Mouse (Mus musculus): ENCODE measurements around the gene Rpl9. TPM values are rescaled to one million over a fixed set of nuclear protein-coding genes. Genes with fewer than 3 reads are reported as not detected.

Rpl9 gene
- polyA plus RNA-seq, 1 experiment from 2014 or later = 1,015 TPM

- Histone ChIP-seq H3K4me2 (ENCODE audit: low read depth, low read length) (no peak overlapping the region), H3K4me1 (ENCODE audit: control insufficient read depth, insufficient read depth, low read length) (peaks cover 9% of the 10 kb centered on the region; the same call in 1 of the 2 replicates), H3K27me3 (replicated peaks; ENCODE audit: control insufficient read depth, insufficient read depth, low read length) (no peaks in the 10 kb centered on the region), H3K27ac (ENCODE audit: low read length) (peak overlapping the region; percentile 66), H3K4me3 (ENCODE audit: low read length) (no peak overlapping the region), H3K36me3 (ENCODE audit: control insufficient read depth, insufficient read depth, low read length) (0 out of 2 replicates have a peak, but pooled peaks cover 1% of the 10 kb centered on the region), H3K9me3 (ENCODE audit: control insufficient read depth, low read length) (no peaks in the 10 kb centered on the region), H3K9ac (ENCODE audit: low read depth, low read length) (no peak overlapping the region)
- WGBS = 66% methylated on average over 6 of the region's 6 CpGs
- ATAC-seq = peak; percentile 85
Observed at GRCm38 (mm10) chr5:65424215-65424614, 33.0 kb upstream of the Rpl9 start.

GRCm38 (mm10) chr5:65422803-65423202 is 31.6 kb upstream of the Rpl9 start:
- 89% methylated on average over 8 of the region's 8 CpGs for WGBS

GRCm38 (mm10) chr5:65420822-65421221 is 29.6 kb upstream of the Rpl9 start:
- H3K27me3 ChIP-seq (replicated peaks; ENCODE audit: control insufficient read depth, insufficient read depth, low read length) = no peaks in the 10 kb centered on the region
- 0 out of 2 replicates have a peak, but pooled peaks cover 7% of the 10 kb centered on the region for H3K36me3 ChIP-seq (ENCODE audit: control insufficient read depth, insufficient read depth, low read length)
- H3K27ac ChIP-seq (ENCODE audit: low read length) = peak overlapping the region; percentile 60
- ATAC-seq = peak; percentile 86
- no peak overlapping the region for H3K4me3 ChIP-seq (ENCODE audit: low read length)
- 51% methylated on average over 6 of the region's 6 CpGs for WGBS
- no peaks in the 10 kb centered on the region for H3K9me3 ChIP-seq (ENCODE audit: control insufficient read depth, low read length)
- no peak overlapping the region for H3K9ac ChIP-seq (ENCODE audit: low read depth, low read length)
- H3K4me2 ChIP-seq (ENCODE audit: low read depth, low read length) = no peak overlapping the region
- H3K4me1 ChIP-seq (ENCODE audit: control insufficient read depth, insufficient read depth, low read length) = peaks cover 11% of the 10 kb centered on the region

More at GRCm38 (mm10) chr5:65422803-65423202, 31.6 kb upstream of the Rpl9 start:
- H3K9me3 ChIP-seq (ENCODE audit: control insufficient read depth, low read length) = no peaks in the 10 kb centered on the region
- no peak overlapping the region for H3K4me2 ChIP-seq (ENCODE audit: low read depth, low read length)
- ATAC-seq = no peak
- 0 out of 2 replicates have a peak, but pooled peaks cover 5% of the 10 kb centered on the region for H3K4me1 ChIP-seq (ENCODE audit: control insufficient read depth, insufficient read depth, low read length)
- 0 out of 2 replicates have a peak, but pooled peaks cover 5% of the 10 kb centered on the region for H3K36me3 ChIP-seq (ENCODE audit: control insufficient read depth, insufficient read depth, low read length)
- H3K4me3 ChIP-seq (ENCODE audit: low read length) = no peak overlapping the region
- H3K9ac ChIP-seq (ENCODE audit: low read depth, low read length) = no peak overlapping the region
- H3K27me3 ChIP-seq (replicated peaks; ENCODE audit: control insufficient read depth, insufficient read depth, low read length) = no peaks in the 10 kb centered on the region
- H3K27ac ChIP-seq (ENCODE audit: low read length) = no peak overlapping the region

GRCm38 (mm10) chr5:65419136-65419535 is 27.9 kb upstream of the Rpl9 start:
- H3K9ac ChIP-seq (ENCODE audit: low read depth, low read length) = no peak overlapping the region
- WGBS = 82% methylated on average over 10 of the region's 10 CpGs
- no peaks in the 10 kb centered on the region for H3K9me3 ChIP-seq (ENCODE audit: control insufficient read depth, low read length)
- H3K27me3 ChIP-seq (replicated peaks; ENCODE audit: control insufficient read depth, insufficient read depth, low read length) = no peaks in the 10 kb centered on the region
- 0 out of 2 replicates have a peak, but pooled peaks cover 7% of the 10 kb centered on the region for H3K36me3 ChIP-seq (ENCODE audit: control insufficient read depth, insufficient read depth, low read length)
- no peak overlapping the region for H3K4me3 ChIP-seq (ENCODE audit: low read length)
- H3K4me1 ChIP-seq (ENCODE audit: control insufficient read depth, insufficient read depth, low read length) = peaks cover 13% of the 10 kb centered on the region
- H3K27ac ChIP-seq (ENCODE audit: low read length) = no peak overlapping the region
- H3K4me2 ChIP-seq (ENCODE audit: low read depth, low read length) = no peak overlapping the region
- no peak for ATAC-seq

- Histone ChIP-seq H3K36me3 (ENCODE audit: control insufficient read depth, insufficient read depth, low read length) (peaks cover 11% of the 10 kb centered on the region; the same call in 1 of the 2 replicates), H3K9ac (ENCODE audit: low read depth, low read length) (peak overlapping the region; percentile 62), H3K27me3 (replicated peaks; ENCODE audit: control insufficient read depth, insufficient read depth, low read length) (no peaks in the 10 kb centered on the region), H3K4me1 (ENCODE audit: control insufficient read depth, insufficient read depth, low read length) (peaks cover 8% of the 10 kb centered on the region), H3K27ac (ENCODE audit: low read length) (peak overlapping the region; percentile 80), H3K9me3 (ENCODE audit: control insufficient read depth, low read length) (no peaks in the 10 kb centered on the region), H3K4me3 (ENCODE audit: low read length) (no peak overlapping the region), H3K4me2 (ENCODE audit: low read depth, low read length) (no peak overlapping the region; the same call in 1 of the 2 replicates)
- WGBS = 28% methylated on average over 26 of the region's 26 CpGs
- ATAC-seq = peak; percentile 83
Observed at GRCm38 (mm10) chr5:65415653-65416458, 24.6 kb upstream of the Rpl9 start.

- H3K4me1 ChIP-seq (ENCODE audit: control insufficient read depth, insufficient read depth, low read length) = no peaks in the 10 kb centered on the region
- no peak overlapping the region for H3K4me3 ChIP-seq (ENCODE audit: low read length)
- no peak overlapping the region for H3K9ac ChIP-seq (ENCODE audit: low read depth, low read length)
- H3K9me3 ChIP-seq (ENCODE audit: control insufficient read depth, low read length) = no peaks in the 10 kb centered on the region
- no peak overlapping the region for H3K4me2 ChIP-seq (ENCODE audit: low read depth, low read length)
- WGBS = 72% methylated on average over 12 of the region's 12 CpGs
- H3K27me3 ChIP-seq (replicated peaks; ENCODE audit: control insufficient read depth, insufficient read depth, low read length) = no peaks in the 10 kb centered on the region
- no peak for ATAC-seq
- no peak overlapping the region for H3K27ac ChIP-seq (ENCODE audit: low read length)
- peaks cover 3% of the 10 kb centered on the region; the same call in 1 of the 2 replicates for H3K36me3 ChIP-seq (ENCODE audit: control insufficient read depth, insufficient read depth, low read length)
Observed at GRCm38 (mm10) chr5:65407989-65408388, 16.7 kb upstream of the Rpl9 start.

- Histone ChIP-seq H3K9ac (ENCODE audit: low read depth, low read length) (no peak overlapping the region), H3K9me3 (ENCODE audit: control insufficient read depth, low read length) (no peaks in the 10 kb centered on the region), H3K27ac (ENCODE audit: low read length) (no peak overlapping the region), H3K4me2 (ENCODE audit: low read depth, low read length) (no peak overlapping the region), H3K27me3 (replicated peaks; ENCODE audit: control insufficient read depth, insufficient read depth, low read length) (no peaks in the 10 kb centered on the region), H3K4me1 (ENCODE audit: control insufficient read depth, insufficient read depth, low read length) (no peaks in the 10 kb centered on the region), H3K36me3 (ENCODE audit: control insufficient read depth, insufficient read depth, low read length) (peaks cover 3% of the 10 kb centered on the region; the same call in 1 of the 2 replicates), H3K4me3 (ENCODE audit: low read length) (no peak overlapping the region)
- WGBS = 25% methylated on average over 2 of the region's 2 CpGs
- peak; percentile 74; the same call in 1 of the 2 replicates for ATAC-seq
Observed at GRCm38 (mm10) chr5:65401251-65401994, 10.2 kb upstream of the Rpl9 start.

GRCm38 (mm10) chr5:65394425-65394824 is 3.2 kb upstream of the Rpl9 start:
- no peak overlapping the region for H3K9ac ChIP-seq (ENCODE audit: low read depth, low read length)
- no peaks in the 10 kb centered on the region for H3K27me3 ChIP-seq (replicated peaks; ENCODE audit: control insufficient read depth, insufficient read depth, low read length)
- no peak overlapping the region for H3K4me3 ChIP-seq (ENCODE audit: low read length)
- peaks cover 7% of the 10 kb centered on the region; the same call in 1 of the 2 replicates for H3K4me1 ChIP-seq (ENCODE audit: control insufficient read depth, insufficient read depth, low read length)
- H3K9me3 ChIP-seq (ENCODE audit: control insufficient read depth, low read length) = no peaks in the 10 kb centered on the region
- WGBS = 90% methylated on average over 7 of the region's 7 CpGs
- H3K27ac ChIP-seq (ENCODE audit: low read length) = no peak overlapping the region
- no peak for ATAC-seq
- H3K4me2 ChIP-seq (ENCODE audit: low read depth, low read length) = no peak overlapping the region
- H3K36me3 ChIP-seq (ENCODE audit: control insufficient read depth, insufficient read depth, low read length) = 0 out of 2 replicates have a peak, but pooled peaks cover 3% of the 10 kb centered on the region

- peak overlapping the region; percentile 98 for H3K4me3 ChIP-seq (ENCODE audit: low read length)
- H3K27me3 ChIP-seq (replicated peaks; ENCODE audit: control insufficient read depth, insufficient read depth, low read length) = no peaks in the 10 kb centered on the region
- 3% methylated on average over 12 of the region's 12 CpGs for WGBS
- peaks cover 12% of the 10 kb centered on the region; the same call in 1 of the 2 replicates for H3K4me1 ChIP-seq (ENCODE audit: control insufficient read depth, insufficient read depth, low read length)
- no peaks in the 10 kb centered on the region for H3K9me3 ChIP-seq (ENCODE audit: control insufficient read depth, low read length)
- peak overlapping the region; percentile 57 for H3K27ac ChIP-seq (ENCODE audit: low read length)
- H3K9ac ChIP-seq (ENCODE audit: low read depth, low read length) = peak overlapping the region; percentile 99
- ATAC-seq = peak; percentile 21; the same call in 1 of the 2 replicates
- H3K4me2 ChIP-seq (ENCODE audit: low read depth, low read length) = peak overlapping the region; percentile 77
- peaks cover 6% of the 10 kb centered on the region; the same call in 1 of the 2 replicates for H3K36me3 ChIP-seq (ENCODE audit: control insufficient read depth, insufficient read depth, low read length)
Observed at GRCm38 (mm10) chr5:65391753-65392152, 509 bp upstream of the Rpl9 start.
